Mouse (Mus musculus): ENCODE results near the gene Pak4.
A peak's percentile ranks its signal among the peaks of the same experiment; 100 is the strongest.
"Not testable (repeated sequence)": the region's sequence is repeated elsewhere in the genome, so short reads cannot be mapped to it uniquely, and the experiment has no call there.

The Pak4 gene

DNA sequence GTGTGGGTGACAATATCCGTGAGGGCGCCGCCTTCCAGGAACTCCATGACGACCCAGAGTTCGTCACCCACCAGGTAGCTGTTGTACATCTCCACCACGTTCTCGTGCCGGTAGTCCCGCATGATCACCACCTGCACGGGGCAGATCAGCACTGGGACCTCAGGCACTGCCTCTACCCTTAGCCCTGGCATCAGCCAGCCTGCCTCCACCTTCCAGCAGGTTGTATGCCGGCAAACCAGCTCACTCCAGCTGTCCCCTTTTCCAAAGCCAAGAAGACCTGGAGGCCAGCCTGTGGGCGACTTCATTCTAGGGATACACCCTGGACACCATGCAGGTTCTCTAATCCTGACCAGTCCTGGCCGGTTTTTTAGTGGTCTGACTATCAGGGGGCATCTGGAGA is 35.0 kb downstream of the Pak4 start:
- no peak for DNase-seq (ENCODE audit: inconsistent age in 2 of 2, low spot score in 1 of 2)

- no peak for DNase-seq (ENCODE audit: inconsistent age in 2 of 2, low spot score in 1 of 2)
Measured at GRCm38 (mm10) chr7:28562371-28562770, 35.6 kb downstream of the Pak4 start.

DNA sequence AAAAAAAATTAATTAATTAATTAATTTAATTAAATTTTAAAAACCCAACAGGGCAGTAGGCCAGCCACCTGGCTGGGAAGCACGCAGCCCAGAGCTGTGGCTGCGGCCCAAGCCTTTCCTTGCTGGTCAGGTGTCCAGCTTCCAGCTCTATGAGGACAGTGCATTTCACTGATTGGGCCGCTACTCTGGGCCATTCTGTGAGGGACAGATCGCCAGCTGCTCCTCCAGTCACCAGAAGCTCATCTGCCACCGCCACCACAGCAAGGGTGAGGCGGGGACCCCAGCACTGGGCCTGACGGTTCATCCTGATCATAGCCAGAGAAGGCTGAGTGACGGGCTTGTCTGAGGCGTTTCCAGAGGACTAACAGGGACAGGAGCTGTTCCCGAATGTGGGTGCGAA is 36.0 kb downstream of the Pak4 start:
- no peak for DNase-seq (ENCODE audit: inconsistent age in 2 of 2, low spot score in 1 of 2)

DNA sequence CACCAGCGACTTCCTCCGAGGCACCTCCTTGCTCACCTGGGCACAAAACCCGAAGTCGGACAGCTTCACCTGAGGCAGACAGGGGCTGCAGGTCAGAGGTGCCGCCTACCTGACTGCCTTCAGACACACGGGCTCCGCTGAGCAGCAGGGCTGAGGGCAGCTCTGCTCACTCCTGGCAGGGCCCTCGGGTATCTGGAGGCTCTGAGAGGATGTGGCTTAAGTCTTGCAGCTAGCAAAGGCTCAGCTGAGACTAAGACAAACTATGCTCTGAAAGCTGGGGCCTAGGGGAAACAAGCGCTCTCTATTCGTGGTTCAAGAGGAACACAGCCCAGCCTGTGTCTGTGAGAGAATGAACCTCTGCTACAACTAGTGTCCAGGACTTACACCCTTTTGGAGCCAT is 37.1 kb downstream of the Pak4 start:
- DNase-seq (ENCODE audit: inconsistent age in 2 of 2, low spot score in 1 of 2) = no peak

GRCm38 (mm10) chr7:28558486-28558885 is 39.5 kb downstream of the Pak4 start:
- peak in 1 of 2 experiments; percentile 69 for DNase-seq (ENCODE audit: inconsistent age in 2 of 2, low spot score in 1 of 2)

DNA sequence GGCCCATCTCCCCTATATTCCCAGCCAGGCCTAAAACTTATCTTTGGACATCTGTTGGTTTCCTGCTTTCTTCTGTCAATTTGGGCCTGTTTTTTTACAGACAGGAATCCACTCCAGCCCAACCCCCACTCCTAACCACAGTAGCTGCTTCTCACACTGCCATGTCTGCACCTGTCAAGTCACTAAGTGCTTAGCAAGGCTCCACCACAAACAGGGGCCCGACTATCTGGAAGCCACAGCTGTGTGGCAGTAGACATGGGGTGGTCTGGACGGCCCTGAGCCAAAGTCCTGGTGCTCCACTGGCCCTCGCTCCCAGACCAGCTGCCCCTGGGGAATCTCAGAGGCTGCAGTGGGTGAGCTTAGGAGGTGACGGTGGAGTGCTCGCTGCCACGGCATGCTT is 40.3 kb downstream of the Pak4 start:
- no peak for DNase-seq (ENCODE audit: inconsistent age in 2 of 2, low spot score in 1 of 2)

GRCm38 (mm10) chr7:28557069-28557468 is 40.9 kb downstream of the Pak4 start:
- DNase-seq (ENCODE audit: inconsistent age in 2 of 2, low spot score in 1 of 2) = no peak

DNA sequence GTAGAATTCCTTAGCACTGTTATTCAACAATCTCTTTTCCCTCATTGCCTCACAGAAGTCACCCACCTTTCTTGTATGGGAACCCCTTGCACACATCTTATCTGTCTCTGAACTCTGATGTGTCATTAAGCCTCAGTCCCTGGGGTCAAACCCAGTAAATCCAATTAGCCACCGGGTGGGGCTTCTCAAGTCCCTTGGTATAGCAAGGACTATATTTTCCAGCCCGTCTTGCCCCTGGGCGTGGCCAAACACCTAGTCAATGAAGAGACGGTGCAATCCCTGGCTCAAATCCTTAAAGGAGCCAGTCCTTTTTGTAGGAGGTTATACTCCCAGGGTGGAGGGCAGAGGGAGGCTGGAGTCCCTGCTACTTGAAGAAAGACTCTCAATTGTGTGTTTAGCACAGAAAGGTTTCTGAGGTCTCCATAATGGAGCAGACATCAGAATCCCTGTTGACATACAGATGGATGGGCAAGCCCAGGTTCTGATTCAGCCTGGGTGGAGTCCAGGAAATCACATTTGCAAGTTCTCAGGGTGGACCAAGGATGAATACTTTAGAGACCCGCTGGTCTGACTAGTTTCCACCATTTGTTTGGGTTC is 41.9 kb downstream of the Pak4 start:
- DNase-seq (ENCODE audit: inconsistent age in 2 of 2, low spot score in 1 of 2) = no peak

DNA sequence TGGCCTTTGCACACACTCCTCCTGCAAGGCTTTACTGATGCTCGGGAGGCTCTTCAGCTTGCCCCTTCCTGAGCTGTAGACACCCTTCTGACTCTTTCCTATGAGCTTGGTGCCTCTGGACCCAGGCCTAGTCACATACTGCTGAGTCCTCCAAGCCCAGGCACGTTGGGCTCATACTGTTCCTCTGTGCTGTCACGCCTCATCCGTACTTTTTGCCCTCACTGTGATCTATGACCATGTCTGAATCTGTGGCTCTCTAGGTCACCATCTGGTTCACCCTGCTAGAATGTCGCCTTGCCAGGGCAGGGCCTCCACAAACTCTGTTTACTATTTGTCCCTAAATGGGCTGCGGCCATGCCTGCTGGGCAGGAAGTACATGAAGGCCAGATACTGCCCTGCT is 44.9 kb downstream of the Pak4 start:
- peak in 1 of 2 experiments; percentile 57 for DNase-seq (ENCODE audit: inconsistent age in 2 of 2, low spot score in 1 of 2)

- DNase-seq (ENCODE audit: inconsistent age in 2 of 2, low spot score in 1 of 2) = no peak
Measured at GRCm38 (mm10) chr7:28547628-28548027, 50.4 kb downstream of the Pak4 start.

- no peak for DNase-seq (ENCODE audit: inconsistent age in 2 of 2, low spot score in 1 of 2)
Measured at GRCm38 (mm10) chr7:28547154-28547553, 50.8 kb downstream of the Pak4 start, which contains the start of gene Nccrp1. TSS of gene Nccrp1 (minus strand) at chr7:28547254.

DNA sequence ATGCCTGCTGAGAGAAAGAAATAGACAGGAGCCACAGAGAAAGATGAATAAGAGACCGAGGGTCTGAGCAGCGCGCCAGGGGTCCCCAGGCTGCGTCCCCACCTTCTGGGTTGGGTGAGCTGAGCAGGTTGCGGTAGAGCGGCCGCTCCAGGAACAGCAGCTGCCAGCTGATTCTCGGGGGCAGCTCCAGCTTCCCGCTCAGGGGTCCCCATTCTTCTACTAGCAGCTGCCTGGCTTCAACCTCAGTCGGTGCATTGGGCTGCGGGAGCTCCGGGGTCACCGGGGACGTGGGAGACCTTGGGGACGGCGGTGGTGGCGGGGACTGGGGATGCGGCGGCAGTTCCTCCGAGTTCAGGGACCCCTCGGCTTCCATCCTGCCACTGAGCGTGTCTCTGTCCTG is 51.3 kb downstream of the Pak4 start:
- DNase-seq (ENCODE audit: inconsistent age in 2 of 2, low spot score in 1 of 2) = no peak

DNA sequence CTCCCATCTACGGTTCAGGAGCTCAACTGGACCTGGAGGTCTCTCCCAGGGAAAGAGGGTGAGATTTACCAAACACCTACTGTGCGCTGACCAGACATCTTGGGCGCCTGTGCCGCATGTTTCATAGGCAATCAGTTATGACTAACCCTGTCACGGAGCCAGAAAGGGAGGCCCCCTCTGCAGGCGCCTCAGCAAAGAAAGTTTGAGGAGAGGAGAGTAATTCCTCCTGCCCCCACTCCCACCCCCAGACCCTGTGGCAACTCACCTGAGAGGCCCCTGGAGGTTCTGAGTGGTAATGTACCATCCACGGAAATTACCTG is 52.1 kb downstream of the Pak4 start:
- no peak for DNase-seq (ENCODE audit: inconsistent age in 2 of 2, low spot score in 1 of 2)

DNA sequence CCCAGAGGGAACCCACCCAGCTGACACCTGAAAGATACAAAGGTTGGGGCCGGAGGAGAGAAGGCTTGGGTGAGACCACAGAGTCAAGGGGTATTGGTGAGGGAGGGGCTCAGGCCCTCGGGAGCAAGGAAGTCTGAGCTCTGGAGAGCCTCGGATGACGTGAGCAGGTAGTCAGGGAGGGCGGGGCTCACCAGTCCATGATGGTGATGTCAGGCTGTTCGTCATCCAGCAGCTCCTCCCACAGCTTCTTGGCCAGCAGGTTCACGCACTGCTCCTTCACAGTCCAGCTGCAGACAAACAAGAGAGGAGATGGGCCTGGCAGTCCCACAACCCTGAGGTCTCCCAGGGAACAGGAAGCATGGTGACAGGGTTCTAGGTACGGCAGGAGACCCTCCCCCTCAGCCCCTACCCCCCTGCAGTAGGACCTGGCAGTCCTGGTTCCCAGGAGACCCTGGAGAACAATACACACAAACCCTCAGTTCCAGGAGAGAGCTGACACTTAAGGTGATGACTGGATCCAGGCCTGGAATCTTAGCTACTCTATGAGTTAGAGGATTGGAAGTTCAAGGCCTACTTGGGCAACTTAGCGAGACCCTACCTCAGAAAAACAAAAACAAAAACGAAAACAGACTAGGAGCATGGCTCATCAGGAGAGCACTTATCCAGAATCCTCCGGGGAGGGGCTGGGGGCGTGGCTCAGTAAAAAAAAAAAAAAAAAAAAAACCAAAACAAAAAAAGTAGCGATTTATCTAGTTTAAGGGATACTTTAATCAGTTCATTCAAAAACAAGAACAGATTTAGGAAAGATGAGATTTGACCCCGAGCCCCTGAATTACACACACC is 52.7 kb downstream of the Pak4 start:
- peak in 1 of 2 experiments; percentile 52 for DNase-seq (ENCODE audit: inconsistent age in 2 of 2, low spot score in 1 of 2)

DNA sequence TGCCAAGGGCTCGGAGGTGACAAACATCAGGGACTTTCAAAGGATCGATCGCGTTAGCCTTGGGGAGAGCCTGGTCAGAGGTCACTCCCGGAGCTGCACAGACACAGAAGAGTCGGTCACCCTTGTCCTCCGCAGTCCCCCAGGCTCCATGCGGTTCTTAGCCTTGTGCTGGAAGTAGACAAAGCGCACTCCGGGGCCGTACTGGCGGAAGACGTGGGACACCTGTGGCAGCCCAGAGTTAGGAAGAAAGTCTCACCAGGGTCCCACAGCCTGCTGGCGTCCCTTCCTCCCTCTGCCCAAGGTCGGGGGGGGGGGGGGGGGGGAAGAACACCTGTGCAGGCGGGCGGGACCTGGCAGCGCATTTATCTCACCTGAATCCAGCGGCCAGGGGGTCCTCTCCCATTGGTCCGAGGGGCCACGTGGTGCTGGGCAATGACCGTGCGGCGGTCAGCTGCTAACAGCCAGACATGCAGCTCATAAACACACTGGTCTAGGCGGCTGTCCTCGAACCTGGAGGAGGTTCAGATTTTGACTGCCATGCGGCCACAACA is 53.9 kb downstream of the Pak4 start:
- DNase-seq (ENCODE audit: inconsistent age in 2 of 2, low spot score in 1 of 2) = peak in 1 of 2 experiments; percentile 67

DNA sequence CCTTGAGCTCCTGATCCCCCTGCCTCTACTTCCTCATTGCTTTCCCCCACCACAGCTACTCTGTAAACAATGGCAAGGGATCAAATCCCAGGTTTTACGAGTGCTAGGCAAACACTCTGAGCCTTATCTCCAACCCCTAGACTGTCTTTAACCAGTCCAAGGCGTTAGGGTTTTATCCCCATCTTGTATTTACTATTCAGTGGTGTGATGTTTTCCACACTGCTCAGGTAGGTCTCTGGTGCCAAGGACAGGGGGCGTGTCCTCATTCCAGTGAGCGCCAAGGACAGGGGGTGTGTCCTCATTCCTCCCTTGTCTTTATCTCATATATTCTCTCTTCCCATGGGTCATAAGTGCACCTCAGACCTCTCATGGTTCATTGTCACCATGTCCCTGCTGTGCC is 57.5 kb downstream of the Pak4 start, which contains the start of gene Sycn:
TSS of gene Sycn (plus strand) at position 360 of the 400 bp plus-strand sequence.
- no peak for DNase-seq (ENCODE audit: inconsistent age in 2 of 2, low spot score in 1 of 2)

GRCm38 (mm10) chr7:28538886-28539285 is 59.1 kb downstream of the Pak4 start:
- not testable (repeated sequence) for DNase-seq (ENCODE audit: inconsistent age in 2 of 2, low spot score in 1 of 2)

- no peak for DNase-seq (ENCODE audit: inconsistent age in 2 of 2, low spot score in 1 of 2)
Measured at GRCm38 (mm10) chr7:28532005-28532404, 66.0 kb downstream of the Pak4 start.

DNA sequence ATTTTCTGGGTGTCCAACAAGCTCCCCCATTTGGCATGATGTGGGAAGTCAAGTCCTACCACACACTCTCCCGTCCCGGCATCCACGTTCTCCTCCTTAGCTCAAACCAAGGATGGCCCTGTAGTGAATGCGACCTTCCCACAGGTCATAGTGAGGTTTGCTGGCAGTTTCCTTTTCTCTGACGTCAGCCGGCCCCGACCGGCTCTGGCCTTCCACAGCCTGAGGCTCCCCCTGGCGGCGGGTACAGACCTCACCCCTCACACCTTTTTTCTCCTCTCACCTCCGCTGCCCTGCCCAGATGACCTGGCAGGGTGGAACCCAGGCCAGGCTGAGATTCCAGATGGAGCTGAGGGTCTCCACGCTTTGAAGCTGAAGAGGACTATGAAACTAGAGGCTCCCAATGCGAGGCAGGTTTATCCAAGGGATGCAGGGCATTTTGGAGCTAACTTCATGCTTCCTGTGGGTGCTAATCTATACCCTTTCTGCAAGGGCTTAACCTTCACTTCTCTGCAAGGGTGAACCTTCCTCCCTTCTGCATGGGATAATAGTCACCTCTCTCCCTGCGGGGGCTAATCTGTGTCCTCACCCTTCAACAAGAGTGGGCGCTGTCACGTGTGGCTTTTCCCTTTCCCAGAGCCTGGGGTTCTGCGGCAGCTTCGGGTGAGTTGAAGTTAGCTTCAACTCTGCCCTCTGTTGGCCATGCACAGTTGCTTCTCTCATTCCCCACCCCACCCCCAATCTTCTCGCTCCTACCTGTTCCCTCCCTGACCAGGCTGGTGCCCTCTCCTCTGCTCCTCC is 69.9 kb downstream of the Pak4 start:
- DNase-seq (ENCODE audit: inconsistent age in 2 of 2, low spot score in 1 of 2) = peak; percentile 86 to 95

DNA sequence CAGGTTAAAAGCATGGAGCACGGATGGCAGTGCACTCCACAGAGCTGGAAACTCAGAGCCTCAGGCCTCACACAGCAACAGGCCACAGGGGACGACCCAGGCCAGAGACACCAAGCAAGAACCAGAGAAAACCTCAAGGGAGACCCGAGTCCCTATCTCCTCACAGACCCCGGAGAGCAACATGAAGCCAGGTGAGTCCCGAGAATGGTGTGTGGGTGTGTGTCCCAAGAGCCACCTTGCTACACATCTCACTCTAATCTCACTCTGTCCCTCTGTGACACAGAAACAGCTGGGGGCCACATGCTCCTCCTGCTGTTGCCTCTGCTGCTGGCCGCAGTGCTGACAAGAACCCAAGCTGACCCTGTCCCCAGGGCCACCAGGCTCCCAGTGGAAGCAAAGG is 75.4 kb downstream of the Pak4 start, which contains the start of gene Ifnl3:
TSS of gene Ifnl3 (plus strand) at position 301 of the 400 bp plus-strand sequence.
- not testable (repeated sequence) for DNase-seq (ENCODE audit: inconsistent age in 2 of 2, low spot score in 1 of 2)

DNA sequence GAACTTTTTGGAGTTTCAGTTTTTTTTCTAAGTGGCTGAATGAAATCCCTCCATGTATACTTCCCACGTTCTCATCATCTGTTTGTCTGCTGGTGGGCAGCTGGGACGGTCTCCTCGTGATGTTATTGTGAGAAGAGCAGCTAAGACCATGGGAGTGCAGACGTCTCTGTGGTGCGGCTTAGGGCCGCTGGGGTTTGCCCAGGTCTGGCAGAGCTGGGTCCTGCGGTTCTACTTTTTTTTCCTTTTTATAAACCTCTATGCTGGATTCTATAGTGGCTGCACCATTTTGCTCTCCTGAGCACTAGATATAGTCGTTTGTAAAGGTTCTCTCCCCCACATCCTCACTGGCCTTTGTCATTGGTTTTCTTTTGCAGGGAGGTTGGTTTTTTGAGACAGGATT is 86.5 kb downstream of the Pak4 start:
- no peak for DNase-seq (ENCODE audit: inconsistent age in 2 of 2, low spot score in 1 of 2)
